Mouse (Mus musculus): Measurements from ENCODE around the gene Il22ra2. TPM values are rescaled to one million over a fixed set of nuclear protein-coding genes. Genes with fewer than 3 reads are reported as not detected.
A peak's percentile ranks its signal among the peaks of the same experiment; 100 is the strongest.

Il22ra2 gene
- total and polyA plus RNA-seq, 3 experiments = 0.13 TPM; not detected in 2

GRCm38 (mm10) chr10:19584846-19585245, 37.0 kb upstream of the Il22ra2 start:
- no peaks in the 10 kb centered on the region for H3K79me2 ChIP-seq (replicated peaks; ENCODE audit: control insufficient read depth, extremely low read depth, insufficient read depth, poor library complexity, severe bottlenecking)
- no peak for DNase-seq (ENCODE audit: extremely low read depth)
- dilution Hi-C loops (cut with MboI; ENCODE audit: extremely low pct_ligation_motif_present, extremely low pct_unique_long_range_greater_than_20kb, low sequenced_read_pairs) (no loop called here), in situ Hi-C loops (cut with MboI; ENCODE audit: low pct_ligation_motif_present, low pct_unique_long_range_greater_than_20kb, low sequenced_read_pairs) (no loop called here)
- no peak overlapping the region for H3K9ac ChIP-seq (ENCODE audit: insufficient read depth, low read depth)
- no peak overlapping the region for H3K4me3 ChIP-seq (replicated peaks in 1 of 3; ENCODE audit: low read depth in 2 of 3, low read length in 2 of 3, poor library complexity in 1 of 3)
- H3K27me3 ChIP-seq (replicated peaks) = no peaks in the 10 kb centered on the region
- no peaks in the 10 kb centered on the region for H3K36me3 ChIP-seq (replicated peaks in 1 of 2; ENCODE audit: control insufficient read depth in 1 of 2, insufficient read depth in 1 of 2, low read length in 1 of 2)
- H3K9me3 ChIP-seq (replicated peaks; ENCODE audit: low read length) = no peaks in the 10 kb centered on the region
- peaks cover 9 to 39% of the 10 kb centered on the region in 2 experiments; a peak in 3 of 4 replicates for H3K4me1 ChIP-seq (ENCODE audit: control insufficient read depth in 1 of 2, insufficient read depth in 2 of 2)
- TF ChIP-seq E2F4 (IDR thresholded peaks at IDR 0.05; ENCODE audit: insufficient replicate concordance, low read depth, low read length) = no peak
- no peak overlapping the region for H3K4me2 ChIP-seq (ENCODE audit: insufficient read depth, low read depth, poor library complexity, severe bottlenecking)
- no peak overlapping the region for H3K27ac ChIP-seq (ENCODE audit: insufficient read depth, low read depth)

- Histone ChIP-seq H3K4me3 (replicated peaks in 1 of 3; ENCODE audit: low read depth in 2 of 3, low read length in 2 of 3, poor library complexity in 1 of 3) (no peak overlapping the region), H3K27ac (ENCODE audit: insufficient read depth, low read depth) (no peak overlapping the region), H3K4me2 (ENCODE audit: insufficient read depth, low read depth, poor library complexity, severe bottlenecking) (no peak overlapping the region), H3K9me3 (replicated peaks; ENCODE audit: low read length) (no peaks in the 10 kb centered on the region), H3K4me1 (ENCODE audit: control insufficient read depth in 1 of 2, insufficient read depth in 2 of 2) (peaks cover 9 to 44% of the 10 kb centered on the region in 2 experiments; a peak in 3 of 4 replicates), H3K79me2 (replicated peaks; ENCODE audit: control insufficient read depth, extremely low read depth, insufficient read depth, poor library complexity, severe bottlenecking) (no peaks in the 10 kb centered on the region), H3K36me3 (replicated peaks in 1 of 2; ENCODE audit: control insufficient read depth in 1 of 2, insufficient read depth in 1 of 2, low read length in 1 of 2) (no peaks in the 10 kb centered on the region), H3K27me3 (replicated peaks) (no peaks in the 10 kb centered on the region), H3K9ac (ENCODE audit: insufficient read depth, low read depth) (no peak overlapping the region)
- dilution Hi-C loops (cut with MboI; ENCODE audit: extremely low pct_ligation_motif_present, extremely low pct_unique_long_range_greater_than_20kb, low sequenced_read_pairs) = no loop called here
- no peak for TF ChIP-seq EP300 (IDR thresholded peaks at IDR 0.05; ENCODE audit: low read length)
- TF ChIP-seq GABPA (IDR thresholded peaks at IDR 0.05; ENCODE audit: insufficient replicate concordance, low read depth, low read length) = no peak
- no peak for TF ChIP-seq SIN3A (IDR thresholded peaks at IDR 0.05; ENCODE audit: low read length)
- TF ChIP-seq TCF12 (IDR thresholded peaks at IDR 0.05; ENCODE audit: low read depth, low read length) = no peak
- no peak for TF ChIP-seq RAD21 (IDR thresholded peaks at IDR 0.05; ENCODE audit: low read depth, low read length)
- TF ChIP-seq MXI1 (IDR thresholded peaks at IDR 0.05; ENCODE audit: low read depth, low read length) = no peak
- no peak for TF ChIP-seq MAFK (IDR thresholded peaks at IDR 0.05; ENCODE audit: insufficient replicate concordance, low read length)
- TF ChIP-seq CTCF (conservative IDR thresholded peaks at IDR 0.05 in 1 of 2, IDR thresholded peaks at IDR 0.05 in 1 of 2; ENCODE audit: low read depth in 2 of 2, low read length in 2 of 2) = no peak
- TF ChIP-seq JUN (IDR thresholded peaks at IDR 0.05; ENCODE audit: insufficient read depth, low read depth, low read length) = no peak
- in situ Hi-C loops (cut with MboI; ENCODE audit: low pct_ligation_motif_present, low pct_unique_long_range_greater_than_20kb, low sequenced_read_pairs) = no loop called here
- DNase-seq (ENCODE audit: extremely low read depth) = no peak
Observed at GRCm38 (mm10) chr10:19585860-19586259, 35.9 kb upstream of the Il22ra2 start.

GRCm38 (mm10) chr10:19587281-19587680, 34.5 kb upstream of the Il22ra2 start:
- Histone ChIP-seq H3K4me1 (ENCODE audit: control insufficient read depth in 1 of 2, insufficient read depth in 2 of 2) (peaks cover 12 to 49% of the 10 kb centered on the region in 2 experiments), H3K9ac (ENCODE audit: insufficient read depth, low read depth) (no peak overlapping the region), H3K4me3 (replicated peaks in 1 of 3; ENCODE audit: low read depth in 2 of 3, low read length in 2 of 3, poor library complexity in 1 of 3) (no peak overlapping the region), H3K36me3 (replicated peaks in 1 of 2; ENCODE audit: control insufficient read depth in 1 of 2, insufficient read depth in 1 of 2, low read length in 1 of 2) (no peaks in the 10 kb centered on the region), H3K79me2 (replicated peaks; ENCODE audit: control insufficient read depth, extremely low read depth, insufficient read depth, poor library complexity, severe bottlenecking) (peaks cover under 1% of the 10 kb centered on the region; the same call in 1 of the 2 replicates), H3K9me3 (replicated peaks; ENCODE audit: low read length) (no peaks in the 10 kb centered on the region), H3K27me3 (replicated peaks) (no peaks in the 10 kb centered on the region), H3K4me2 (ENCODE audit: insufficient read depth, low read depth, poor library complexity, severe bottlenecking) (no peak overlapping the region), H3K27ac (ENCODE audit: insufficient read depth, low read depth) (no peak overlapping the region)
- TF ChIP-seq E2F4 (IDR thresholded peaks at IDR 0.05; ENCODE audit: insufficient replicate concordance, low read depth, low read length) (no peak), EP300 (IDR thresholded peaks at IDR 0.05; ENCODE audit: low read length) (no peak), GABPA (IDR thresholded peaks at IDR 0.05; ENCODE audit: insufficient replicate concordance, low read depth, low read length) (no peak), MXI1 (IDR thresholded peaks at IDR 0.05; ENCODE audit: low read depth, low read length) (no peak), RCOR1 (conservative IDR thresholded peaks at IDR 0.05; ENCODE audit: low read depth, low read length) (no peak), ZMIZ1 (IDR thresholded peaks at IDR 0.05; ENCODE audit: low read depth, low read length) (no peak), UBTF (IDR thresholded peaks at IDR 0.05; ENCODE audit: low read depth, low read length) (no peak), ZNF384 (IDR thresholded peaks at IDR 0.05; ENCODE audit: low read depth, low read length) (no peak), ZKSCAN1 (IDR thresholded peaks at IDR 0.05; ENCODE audit: borderline replicate concordance, low read depth, low read length) (no peak), BHLHE40 (IDR thresholded peaks at IDR 0.05; ENCODE audit: low read depth, low read length) (no peak), HCFC1 (IDR thresholded peaks at IDR 0.05; ENCODE audit: low read depth, low read length) (no peak)
- in situ Hi-C loops (cut with MboI; ENCODE audit: low pct_ligation_motif_present, low pct_unique_long_range_greater_than_20kb, low sequenced_read_pairs) (no loop called here), dilution Hi-C loops (cut with MboI; ENCODE audit: extremely low pct_ligation_motif_present, extremely low pct_unique_long_range_greater_than_20kb, low sequenced_read_pairs) (no loop called here)
- peak; percentile 17 for DNase-seq (ENCODE audit: extremely low read depth)

All from CH12.LX (cell line).